Mouse (Mus musculus) gastrocnemius, postnatal 14 days (tissue): ENCODE data around the gene Sar1b. TPM values are rescaled to one million over a fixed set of nuclear protein-coding genes. Genes with fewer than 3 reads are reported as not detected.

Experiments
- total RNA-seq, 2 experiments: library from RNA; stranded (reverse); gene quantifications; 2 replicates each; pipeline ENCODE4 v1.2.3; 2021

Gene Sar1b
- total RNA-seq, 2 experiments from 2014 or later, result 212 to 254 TPM

Other genes with a start within 250 kb of the Sar1b start
- 10 to 100 TPM; 18.1 to 21.5 TPM for gene Phykpl, start 178.9 kb upstream of the Sar1b start, total RNA-seq
- gene Hnrnpab, start 156.8 kb upstream of the Sar1b start, total RNA-seq, result 100 to 1,000 TPM; 118 to 144 TPM
- gene Nhp2, start 144.0 kb upstream of the Sar1b start, total RNA-seq, result 10 to 100 TPM; 23.8 to 32.7 TPM
- 10 to 100 TPM; 11.8 to 13.3 TPM for gene Rmnd5b, start 127.8 kb upstream of the Sar1b start, total RNA-seq
- gene N4bp3, start 112.8 kb upstream of the Sar1b start, total RNA-seq, result 10 to 100 TPM in 1 of 2 experiments, 1 to 10 TPM in 1; 8.7 to 12.2 TPM
- gene D930048N14Rik, start 112.7 kb upstream of the Sar1b start, total RNA-seq, result under 1 TPM; 0.33 to 0.60 TPM
- 10 to 100 TPM; 28.9 to 29.6 TPM for gene 0610009B22Rik, start 74.8 kb upstream of the Sar1b start, total RNA-seq
- gene Sec24a, start 53 bp upstream of the Sar1b start, total RNA-seq, result 10 to 100 TPM; 22.9 to 35.1 TPM
- 1 to 10 TPM; 2.0 to 5.0 TPM for gene Jade2, start 94.0 kb downstream of the Sar1b start, total RNA-seq
- gene Cdkn2aipnl, start 204.0 kb downstream of the Sar1b start, total RNA-seq, result 10 to 100 TPM; 14.8 to 16.2 TPM
- 100 to 1,000 TPM; 248 to 274 TPM for gene Ube2b, start 237.1 kb downstream of the Sar1b start, total RNA-seq
- 1 to 10 TPM; 2.8 to 4.2 TPM for gene Cdkl3, start 240.5 kb downstream of the Sar1b start, total RNA-seq